Mouse (Mus musculus) lung, embryonic 15.5 days (tissue): ENCODE measurements around the gene Amph. TPM values are rescaled to one million over a fixed set of nuclear protein-coding genes. Genes with fewer than 3 reads are reported as not detected.
"Not testable (repeated sequence)": the region's sequence is repeated elsewhere in the genome, so short reads cannot be mapped to it uniquely, and the experiment has no call there.

Experiments used
- ATAC-seq: fragments of 200-750 bp; cut with Nextera tagmentation; 2 replicates; pipeline ENCODE4 v1.8.0; 2017; ENCODE audit warnings: moderate number of reproducible peaks, borderline replicate concordance; ENCODE audit not compliant: low FRiP score, low TSS enrichment; ENCODE audit errors: extremely low read depth
- H3K27ac ChIP-seq: fragments of 300-500 bp; sonication (generic); 2 replicates; pipeline ENCODE4 v1.5.1; 2015; ENCODE audit warnings: moderate library complexity, mild to moderate bottlenecking, inconsistent platforms
- H3K27me3 ChIP-seq: fragments of 300-500 bp; sonication (generic); 2 replicates; pipeline ENCODE4 v1.6.1; 2015; ENCODE audit warnings: inconsistent platforms
- H3K36me3 ChIP-seq: fragments of 300-500 bp; sonication (generic); 2 replicates; pipeline ENCODE4 v1.6.1; 2015; ENCODE audit warnings: inconsistent platforms
- H3K4me1 ChIP-seq: fragments of 300-500 bp; sonication (generic); 2 replicates; pipeline ENCODE4 v1.6.1; 2015; ENCODE audit warnings: inconsistent platforms
- H3K4me2 ChIP-seq: fragments of 300-500 bp; sonication (generic); 2 replicates; pipeline ENCODE4 v1.6.1; 2015; ENCODE audit warnings: inconsistent platforms, mild to moderate bottlenecking, moderate library complexity
- H3K4me3 ChIP-seq: fragments of 300-500 bp; sonication (generic); 2 replicates; pipeline ENCODE4 v1.5.1; 2015; ENCODE audit warnings: mild to moderate bottlenecking, inconsistent platforms
- H3K9ac ChIP-seq: fragments of 300-500 bp; sonication (generic); 2 replicates; pipeline ENCODE4 v1.6.1; 2015; ENCODE audit warnings: inconsistent platforms
- H3K9me3 ChIP-seq: fragments of 300-500 bp; sonication (generic); 2 replicates; pipeline ENCODE4 v1.6.1; 2016; ENCODE audit warnings: inconsistent platforms
- WGBS: fragments of 180-500 bp; shearing (Covaris S2); methylation state at CpG from one replicate; pipeline ENCODE4 v1.1.7; 2015; 5-methylcytosine and 5-hydroxymethylcytosine counted together
- polyA plus RNA-seq: library from polyadenylated mRNA; unstranded; fragments of >200 nt; fragmentation: Nextera tagmentation; extraction: Ambion mirVana; gene quantifications from 2 replicates; pipeline ENCODE4 v1.2.1, GENCODE M21; 2015

Gene Amph
- 1.3 and 1.9 TPM in 2 replicates for polyA plus RNA-seq

DNA sequence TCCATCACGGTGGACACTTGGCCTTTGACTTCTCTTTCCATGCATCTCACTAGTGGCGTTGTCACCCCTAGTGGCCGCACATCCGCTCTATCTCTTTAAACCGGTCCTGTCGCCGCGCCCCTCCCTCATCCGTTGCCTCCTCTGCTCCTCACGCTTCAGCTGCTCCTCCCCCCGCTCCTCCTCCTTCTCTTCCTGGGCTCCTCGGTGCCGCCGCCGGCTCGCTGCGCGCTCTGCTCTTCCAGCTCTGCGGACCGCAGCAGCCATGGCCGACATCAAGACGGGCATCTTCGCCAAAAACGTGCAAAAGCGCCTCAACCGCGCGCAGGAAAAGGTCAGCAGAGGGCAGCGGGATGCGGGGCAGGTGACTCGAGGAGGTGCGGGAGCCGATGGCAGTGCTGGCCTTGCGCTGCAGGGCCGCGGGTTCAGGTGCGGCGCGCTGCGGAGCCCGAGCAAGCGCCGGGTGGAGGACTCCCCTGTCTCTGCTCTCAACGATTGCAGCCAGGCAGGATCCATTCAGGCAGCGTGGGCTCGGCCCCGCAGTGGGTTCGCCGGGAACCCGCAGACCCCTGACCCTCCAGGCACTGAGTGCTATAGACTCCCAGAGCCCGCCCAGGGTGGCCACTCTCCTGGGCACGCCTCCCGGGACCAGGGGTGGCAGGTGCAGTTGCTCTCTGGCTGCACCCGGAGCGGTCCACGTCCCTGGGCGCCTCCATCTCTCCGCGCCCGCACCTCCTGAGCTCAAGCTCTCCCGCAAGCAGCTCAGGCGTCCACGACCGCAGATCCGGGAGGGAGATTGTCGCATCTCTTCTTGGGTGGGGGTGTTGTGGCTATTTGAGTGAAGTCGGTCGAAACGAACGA, at the start of gene Amph:
TSS of gene Amph (plus strand) at position 35 of the 858 bp plus-strand sequence.
- WGBS: 1% methylated on average over 70 of the region's 70 CpGs
- H3K27me3 ChIP-seq: peaks cover 26% of the 10 kb centered on the region
- ATAC-seq: peak; percentile 91
- H3K4me1 ChIP-seq: peaks cover 18% of the 10 kb centered on the region
- no peaks in the 10 kb centered on the region for H3K9me3 ChIP-seq
- H3K36me3 ChIP-seq: no peaks in the 10 kb centered on the region
- no peak within 1 kb of the TSS for H3K27ac ChIP-seq
- H3K4me3 ChIP-seq: peak within 1 kb of the TSS; percentile 60
- peak within 1 kb of the TSS; percentile 36; the same call in 1 of the 2 replicates for H3K9ac ChIP-seq
- peak within 1 kb of the TSS; percentile 97 for H3K4me2 ChIP-seq

DNA sequence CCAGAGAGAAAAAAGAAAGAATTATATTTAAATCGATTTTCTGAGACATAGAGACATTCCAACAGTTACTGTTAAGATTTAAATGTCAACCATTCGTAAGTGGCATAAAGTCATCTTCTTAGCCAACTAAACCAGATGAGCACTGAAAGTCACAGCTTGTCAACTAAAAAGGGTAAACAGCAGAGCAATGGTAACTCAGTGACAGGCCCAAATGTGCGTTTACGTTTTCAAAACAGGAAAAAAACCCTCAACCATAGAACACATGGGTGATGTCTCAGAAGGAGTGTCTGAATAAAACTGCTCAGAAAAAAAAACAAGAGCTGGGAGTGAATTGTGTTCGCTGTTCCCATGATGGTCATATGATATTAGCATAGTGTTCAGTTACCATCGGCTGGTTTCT, 44.4 kb upstream of the Amph start:
- H3K9me3 ChIP-seq: no peaks in the 10 kb centered on the region
- no peaks in the 10 kb centered on the region for H3K27me3 ChIP-seq
- H3K27ac ChIP-seq: no peak overlapping the region
- WGBS: 75% methylated on average over 6 of the region's 6 CpGs
- H3K4me2 ChIP-seq: no peak overlapping the region
- H3K4me1 ChIP-seq: no peaks in the 10 kb centered on the region
- no peaks in the 10 kb centered on the region for H3K36me3 ChIP-seq
- no peak overlapping the region for H3K9ac ChIP-seq
- no peak for ATAC-seq
- no peak overlapping the region for H3K4me3 ChIP-seq

DNA sequence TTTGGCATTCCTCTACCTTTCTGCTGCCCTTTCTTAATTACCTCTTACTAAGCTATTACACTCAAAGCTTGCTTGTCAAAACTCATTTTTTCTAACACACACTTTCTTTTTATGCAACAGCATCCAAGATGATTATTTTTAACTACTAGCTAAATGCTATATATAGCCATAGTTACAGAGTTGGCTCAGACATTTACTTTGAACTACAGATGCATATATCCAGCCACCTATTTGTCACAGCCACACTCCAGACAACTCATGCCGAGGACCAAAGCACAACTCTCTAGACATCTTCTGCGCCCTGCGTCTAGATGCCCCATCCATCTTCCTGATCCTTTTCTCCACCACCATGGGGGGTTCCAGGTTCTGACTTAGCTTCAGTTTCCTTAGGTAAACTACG, 33.2 kb upstream of the Amph start:
- WGBS: 61% methylated on average over 4 of the region's 4 CpGs
- no peak for ATAC-seq
- no peaks in the 10 kb centered on the region for H3K36me3 ChIP-seq

GRCm38 (mm10) chr13:18933191-18933590, 14.8 kb upstream of the Amph start:
- not testable (repeated sequence) for H3K4me2 ChIP-seq, H3K4me1 ChIP-seq, H3K27me3 ChIP-seq, H3K27ac ChIP-seq, ATAC-seq, H3K9ac ChIP-seq, H3K9me3 ChIP-seq, H3K4me3 ChIP-seq, H3K36me3 ChIP-seq
- WGBS: 80% methylated on average over 1 of the region's 2 CpGs

More for the DNA sequence above, 33.2 kb upstream of the Amph start:
- Histone ChIP-seq H3K9ac (no peak overlapping the region), H3K27me3 (no peaks in the 10 kb centered on the region), H3K4me2 (no peak overlapping the region), H3K4me3 (no peak overlapping the region), H3K27ac (no peak overlapping the region), H3K4me1 (no peaks in the 10 kb centered on the region), H3K9me3 (no peaks in the 10 kb centered on the region)

DNA sequence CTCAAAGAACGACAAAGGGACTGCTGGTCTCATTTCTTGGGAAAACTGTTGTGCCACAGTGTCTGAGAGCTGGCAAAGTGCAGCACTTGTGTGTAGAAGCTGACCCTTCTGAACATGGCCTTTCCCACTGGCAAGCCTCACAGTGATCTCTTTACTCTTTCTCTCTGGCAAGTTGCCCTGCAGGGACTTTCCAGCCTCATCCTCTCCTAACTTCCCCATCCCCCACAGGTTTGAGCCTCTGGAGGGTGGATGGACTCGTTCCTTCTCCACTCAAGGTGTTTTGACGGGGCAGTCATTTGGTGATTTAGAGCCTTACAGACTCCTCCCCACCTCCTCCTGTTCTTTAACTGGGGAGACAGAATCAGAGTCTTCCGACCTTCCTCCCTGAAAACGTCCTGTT, 319 bp upstream of the Amph start:
- peaks cover 18% of the 10 kb centered on the region for H3K4me1 ChIP-seq
- no peaks in the 10 kb centered on the region for H3K36me3 ChIP-seq
- peak overlapping the region; percentile 60 for H3K4me3 ChIP-seq
- H3K27me3 ChIP-seq: peaks cover 26% of the 10 kb centered on the region
- peak; percentile 25; the same call in 1 of the 2 replicates for ATAC-seq
- no peak overlapping the region for H3K27ac ChIP-seq
- no peak overlapping the region for H3K9ac ChIP-seq
- H3K9me3 ChIP-seq: no peaks in the 10 kb centered on the region
- 17% methylated on average over 5 of the region's 5 CpGs for WGBS
- H3K4me2 ChIP-seq: peak overlapping the region; percentile 97

GRCm38 (mm10) chr13:18949029-18949350, 985 bp downstream of the Amph start:
- Histone ChIP-seq H3K4me2 (peak overlapping the region; percentile 97), H3K4me1 (peaks cover 18% of the 10 kb centered on the region), H3K36me3 (no peaks in the 10 kb centered on the region), H3K27me3 (peaks cover 26% of the 10 kb centered on the region), H3K27ac (no peak overlapping the region), H3K9me3 (no peaks in the 10 kb centered on the region), H3K4me3 (peak overlapping the region; percentile 60), H3K9ac (no peak overlapping the region)
- no peak for ATAC-seq
- WGBS: under 1% methylated on average over 5 of the region's 5 CpGs

DNA sequence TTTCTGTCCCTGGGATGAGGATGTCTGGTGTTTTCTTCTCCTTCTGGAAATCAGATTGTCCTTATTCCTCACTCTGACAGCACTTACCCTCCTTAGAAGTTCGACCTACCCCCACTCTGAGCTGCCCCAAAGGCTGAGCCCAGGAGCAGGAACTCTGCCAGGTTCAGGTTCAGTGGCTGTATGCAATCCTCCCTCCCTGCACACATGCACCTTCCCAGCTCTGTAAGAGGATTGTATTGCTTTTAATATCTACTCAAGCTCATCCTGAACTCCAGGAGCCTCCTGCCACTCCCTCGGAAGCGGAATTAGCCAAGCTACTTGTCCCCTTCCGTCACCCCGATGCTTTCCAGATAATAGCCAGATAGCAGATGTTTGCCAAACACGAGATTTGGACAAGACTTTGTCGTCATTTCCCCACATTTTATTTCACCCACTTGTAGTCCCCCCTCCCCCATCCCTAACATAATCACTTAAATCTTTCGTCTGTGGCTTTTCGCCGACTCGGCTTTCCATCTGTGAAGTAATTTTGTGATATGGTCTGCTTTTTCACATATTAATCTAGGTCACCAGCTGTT, 1.7 kb downstream of the Amph start:
- no peak for ATAC-seq
- peak overlapping the region; percentile 16; the same call in 1 of the 2 replicates for H3K4me2 ChIP-seq
- no peaks in the 10 kb centered on the region for H3K36me3 ChIP-seq
- no peaks in the 10 kb centered on the region for H3K9me3 ChIP-seq
- H3K27ac ChIP-seq: no peak overlapping the region
- H3K9ac ChIP-seq: no peak overlapping the region
- H3K4me1 ChIP-seq: peaks cover 18% of the 10 kb centered on the region
- 18% methylated on average over 11 of the region's 11 CpGs for WGBS
- peaks cover 26% of the 10 kb centered on the region for H3K27me3 ChIP-seq
- 0 out of 2 replicates have a peak overlapping the region, but pooled peaks have one; percentile 3 for H3K4me3 ChIP-seq

- no peak overlapping the region for H3K4me3 ChIP-seq
- H3K27ac ChIP-seq: no peak overlapping the region
- H3K36me3 ChIP-seq: no peaks in the 10 kb centered on the region
- peaks cover 11% of the 10 kb centered on the region for H3K4me1 ChIP-seq
- peaks cover 16% of the 10 kb centered on the region; the same call in 1 of the 2 replicates for H3K27me3 ChIP-seq
- WGBS: 74% methylated on average over 4 of the region's 4 CpGs
- H3K9me3 ChIP-seq: no peaks in the 10 kb centered on the region
- no peak overlapping the region for H3K4me2 ChIP-seq
- no peak overlapping the region for H3K9ac ChIP-seq
- ATAC-seq: no peak
Measured at GRCm38 (mm10) chr13:18953575-18953974, 5.6 kb downstream of the Amph start.

DNA sequence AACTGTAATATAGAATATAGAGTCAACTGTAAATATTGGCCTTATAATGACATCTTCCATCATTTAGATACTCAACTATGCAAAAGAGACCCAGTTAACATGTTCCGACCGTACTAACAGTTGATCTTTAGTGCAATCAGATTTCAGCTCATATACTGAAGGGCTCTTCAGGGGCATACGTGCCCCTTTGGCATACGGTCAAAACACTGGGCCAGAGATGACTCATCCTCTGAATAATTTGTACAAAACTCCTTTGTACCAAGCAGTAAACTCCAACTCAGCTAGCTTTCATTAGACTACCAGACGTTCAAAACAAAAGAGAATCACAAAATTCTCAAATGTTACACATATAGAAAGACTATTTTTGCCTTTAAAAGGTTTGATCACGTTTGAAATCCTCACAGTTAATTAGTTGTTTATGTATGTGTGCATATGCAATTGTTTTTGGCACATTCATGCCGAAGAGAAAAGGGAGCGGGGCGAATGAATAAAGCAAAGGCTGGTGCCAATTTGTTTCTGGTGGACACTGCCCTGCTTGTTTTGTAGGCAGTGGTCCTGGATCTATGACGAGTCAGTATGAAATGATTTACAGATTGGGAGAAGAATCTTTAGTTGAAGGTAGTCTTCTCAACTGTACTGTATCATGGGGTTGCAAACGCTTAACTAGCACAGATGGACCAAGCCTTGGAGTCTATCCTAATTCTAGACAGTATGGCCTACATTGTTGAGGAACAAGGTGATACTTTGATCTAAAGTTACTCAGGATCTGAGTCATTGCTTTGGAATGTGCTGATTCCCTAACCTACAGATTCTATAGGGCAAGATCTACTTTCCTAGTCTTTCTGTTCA, 8.3 kb downstream of the Amph start:
- Histone ChIP-seq H3K4me2 (no peak overlapping the region), H3K4me3 (no peak overlapping the region), H3K36me3 (no peaks in the 10 kb centered on the region), H3K9ac (no peak overlapping the region), H3K27me3 (no peaks in the 10 kb centered on the region), H3K4me1 (no peaks in the 10 kb centered on the region), H3K27ac (no peak overlapping the region), H3K9me3 (no peaks in the 10 kb centered on the region)
- WGBS: 77% methylated on average over 11 of the region's 11 CpGs
- no peak for ATAC-seq

DNA sequence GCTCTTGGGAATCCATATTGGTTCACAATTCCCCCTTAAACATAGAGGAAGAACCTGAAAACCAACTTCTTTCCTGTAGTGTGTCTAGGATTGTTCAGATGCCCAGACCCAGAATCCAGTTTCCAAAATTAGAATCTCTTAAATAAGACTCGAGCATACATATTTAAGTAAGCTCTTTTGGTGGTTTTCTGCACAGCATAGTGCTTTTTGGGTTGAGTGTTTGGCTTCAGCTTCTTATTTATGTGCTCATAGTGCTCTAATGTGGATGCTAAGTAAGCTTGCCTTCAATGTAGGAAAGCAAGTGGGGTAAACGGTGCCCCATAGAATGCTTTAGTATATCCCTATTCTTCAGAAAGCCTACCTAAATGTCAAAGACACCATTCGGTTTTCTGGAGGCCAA, 9.0 kb downstream of the Amph start:
- H3K4me3 ChIP-seq: no peak overlapping the region
- H3K27ac ChIP-seq: no peak overlapping the region
- H3K4me1 ChIP-seq: no peaks in the 10 kb centered on the region
- 84% methylated on average over 3 of the region's 3 CpGs for WGBS
- H3K9ac ChIP-seq: no peak overlapping the region
- H3K4me2 ChIP-seq: no peak overlapping the region
- H3K36me3 ChIP-seq: no peaks in the 10 kb centered on the region
- ATAC-seq: no peak
- H3K27me3 ChIP-seq: no peaks in the 10 kb centered on the region
- H3K9me3 ChIP-seq: no peaks in the 10 kb centered on the region

- WGBS: 80% methylated on average over 3 of the region's 3 CpGs
- Histone ChIP-seq H3K4me1 (no peaks in the 10 kb centered on the region), H3K36me3 (no peaks in the 10 kb centered on the region), H3K9ac (no peak overlapping the region), H3K9me3 (no peaks in the 10 kb centered on the region), H3K4me2 (no peak overlapping the region), H3K27me3 (no peaks in the 10 kb centered on the region), H3K4me3 (no peak overlapping the region), H3K27ac (no peak overlapping the region)
- ATAC-seq: no peak
Measured at GRCm38 (mm10) chr13:18972571-18972970, 24.6 kb downstream of the Amph start.
